Mouse (Mus musculus): ENCODE results near the gene Fam83f. TPM values are rescaled to one million over a fixed set of nuclear protein-coding genes. Genes with fewer than 3 reads are reported as not detected.

Fam83f gene
- polyA plus RNA-seq (2012; rRNA removed): 3.5 and 5.4 TPM in 2 replicates

GRCm38 (mm10) chr15:80671295-80672252 is at the start of gene Fam83f:
Gene Fam83f, plus strand, starts transcription at chr15:80671847.
- Histone ChIP-seq H3K4me1 (replicated peaks; ENCODE audit: control insufficient read depth, insufficient read depth, low read length) (peaks cover 16% of the 10 kb centered on the region), H3K36me3 (ENCODE audit: control insufficient read depth, insufficient read depth, low read length) (no peaks in the 10 kb centered on the region), H3K27ac (ENCODE audit: control insufficient read depth, insufficient read depth, low read length) (no peak within 1 kb of the TSS), H3K4me3 (ENCODE audit: control insufficient read depth, insufficient read depth, low read length) (peak within 1 kb of the TSS; percentile 19; the same call in 1 of the 2 replicates), H3K27me3 (ENCODE audit: control insufficient read depth, insufficient read depth, low read length) (no peaks in the 10 kb centered on the region; the same call in 1 of the 2 replicates)
- 35% methylated on average over 85 of the region's 85 CpGs for WGBS
- DNase-seq: no peak
- TF ChIP-seq POLR2A (IDR thresholded peaks at IDR 0.05; ENCODE audit: control insufficient read depth, extremely low read depth, insufficient read depth, low read length, poor library complexity): no peak
- TF ChIP-seq CTCF (IDR thresholded peaks at IDR 0.05; ENCODE audit: borderline replicate concordance, control insufficient read depth, extremely low read depth, insufficient read depth, low read length, poor library complexity): no peak

GRCm38 (mm10) chr15:80623171-80623837 is 48.3 kb upstream of the Fam83f start:
- H3K27ac ChIP-seq (ENCODE audit: control insufficient read depth, insufficient read depth, low read length): no peak overlapping the region
- WGBS: 87% methylated on average over 8 of the region's 8 CpGs

DNA sequence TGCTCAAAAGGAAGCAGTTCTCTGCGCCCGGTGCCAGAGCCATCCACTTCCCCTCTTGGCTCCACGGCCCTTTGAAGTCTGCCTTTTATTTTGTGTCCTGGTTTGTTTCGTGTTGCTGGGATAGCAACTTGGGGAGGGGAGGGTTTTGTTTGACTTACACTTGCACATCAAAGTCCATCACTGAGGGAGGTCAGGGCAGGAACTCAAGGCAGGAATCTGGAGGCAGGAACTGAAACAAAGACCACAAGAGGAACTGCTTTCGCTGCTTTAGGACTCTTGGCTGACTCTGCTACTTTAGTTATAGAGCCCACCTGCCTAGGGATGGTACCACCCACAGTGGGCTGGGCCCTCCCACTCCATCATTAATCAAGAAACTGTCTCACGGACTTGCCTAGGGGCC is 45.2 kb upstream of the Fam83f start:
- no peaks in the 10 kb centered on the region for H3K27me3 ChIP-seq (ENCODE audit: control insufficient read depth, insufficient read depth, low read length)
- TF ChIP-seq CTCF (IDR thresholded peaks at IDR 0.05; ENCODE audit: borderline replicate concordance, control insufficient read depth, extremely low read depth, insufficient read depth, low read length, poor library complexity) (no peak), POLR2A (IDR thresholded peaks at IDR 0.05; ENCODE audit: control insufficient read depth, extremely low read depth, insufficient read depth, low read length, poor library complexity) (no peak)
- DNase-seq: no peak
- H3K4me1 ChIP-seq (replicated peaks; ENCODE audit: control insufficient read depth, insufficient read depth, low read length): peaks cover 25% of the 10 kb centered on the region
- H3K36me3 ChIP-seq (ENCODE audit: control insufficient read depth, insufficient read depth, low read length): peaks cover 44% of the 10 kb centered on the region
- 60% methylated on average over 6 of the region's 6 CpGs for WGBS
- no peak overlapping the region for H3K4me3 ChIP-seq (ENCODE audit: control insufficient read depth, insufficient read depth, low read length)
- no peak overlapping the region for H3K27ac ChIP-seq (ENCODE audit: control insufficient read depth, insufficient read depth, low read length)

More at GRCm38 (mm10) chr15:80623171-80623837, 48.3 kb upstream of the Fam83f start:
- TF ChIP-seq CTCF (IDR thresholded peaks at IDR 0.05; ENCODE audit: borderline replicate concordance, control insufficient read depth, extremely low read depth, insufficient read depth, low read length, poor library complexity): no peak
- no peak for TF ChIP-seq POLR2A (IDR thresholded peaks at IDR 0.05; ENCODE audit: control insufficient read depth, extremely low read depth, insufficient read depth, low read length, poor library complexity)
- DNase-seq: no peak
- Histone ChIP-seq H3K27me3 (ENCODE audit: control insufficient read depth, insufficient read depth, low read length) (no peaks in the 10 kb centered on the region), H3K4me1 (replicated peaks; ENCODE audit: control insufficient read depth, insufficient read depth, low read length) (peaks cover 13% of the 10 kb centered on the region), H3K36me3 (ENCODE audit: control insufficient read depth, insufficient read depth, low read length) (peaks cover 41% of the 10 kb centered on the region), H3K4me3 (ENCODE audit: control insufficient read depth, insufficient read depth, low read length) (no peak overlapping the region)

DNA sequence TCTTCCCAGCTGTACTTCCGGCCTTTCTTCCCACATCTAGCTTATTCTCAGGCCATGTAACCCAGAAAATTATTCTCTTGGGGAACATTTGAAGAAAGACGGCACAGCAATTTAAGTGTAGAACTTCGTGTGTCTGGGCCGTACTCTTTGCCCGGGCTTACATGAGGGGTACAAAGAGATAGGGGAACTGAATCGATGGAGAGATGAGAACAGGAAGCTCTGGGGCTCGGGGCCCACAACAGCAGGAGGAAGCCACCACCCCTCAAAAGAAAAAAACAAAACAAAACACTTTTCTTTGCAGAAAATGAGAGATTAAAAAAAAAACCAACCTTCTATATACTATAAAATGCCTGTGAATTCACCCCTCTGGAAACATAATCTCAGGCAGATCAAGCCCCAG is 41.5 kb upstream of the Fam83f start:
- Histone ChIP-seq H3K4me1 (replicated peaks; ENCODE audit: control insufficient read depth, insufficient read depth, low read length) (peaks cover 40% of the 10 kb centered on the region), H3K4me3 (ENCODE audit: control insufficient read depth, insufficient read depth, low read length) (no peak overlapping the region), H3K27me3 (ENCODE audit: control insufficient read depth, insufficient read depth, low read length) (no peaks in the 10 kb centered on the region), H3K36me3 (ENCODE audit: control insufficient read depth, insufficient read depth, low read length) (peaks cover 49% of the 10 kb centered on the region), H3K27ac (ENCODE audit: control insufficient read depth, insufficient read depth, low read length) (peak overlapping the region; percentile 100)
- TF ChIP-seq CTCF (IDR thresholded peaks at IDR 0.05; ENCODE audit: borderline replicate concordance, control insufficient read depth, extremely low read depth, insufficient read depth, low read length, poor library complexity) (no peak), POLR2A (IDR thresholded peaks at IDR 0.05; ENCODE audit: control insufficient read depth, extremely low read depth, insufficient read depth, low read length, poor library complexity) (no peak)
- DNase-seq: no peak
- WGBS: 20% methylated on average over 7 of the region's 7 CpGs

GRCm38 (mm10) chr15:80630711-80631110 is 40.9 kb upstream of the Fam83f start:
- 52% methylated on average over 14 of the region's 14 CpGs for WGBS
- Histone ChIP-seq H3K27me3 (ENCODE audit: control insufficient read depth, insufficient read depth, low read length) (no peaks in the 10 kb centered on the region), H3K4me3 (ENCODE audit: control insufficient read depth, insufficient read depth, low read length) (peak overlapping the region; percentile 25), H3K36me3 (ENCODE audit: control insufficient read depth, insufficient read depth, low read length) (peaks cover 49% of the 10 kb centered on the region), H3K27ac (ENCODE audit: control insufficient read depth, insufficient read depth, low read length) (peak overlapping the region; percentile 100), H3K4me1 (replicated peaks; ENCODE audit: control insufficient read depth, insufficient read depth, low read length) (peaks cover 35% of the 10 kb centered on the region)
- DNase-seq: peak; percentile 65
- TF ChIP-seq CTCF (IDR thresholded peaks at IDR 0.05; ENCODE audit: borderline replicate concordance, control insufficient read depth, extremely low read depth, insufficient read depth, low read length, poor library complexity): no peak
- no peak for TF ChIP-seq POLR2A (IDR thresholded peaks at IDR 0.05; ENCODE audit: control insufficient read depth, extremely low read depth, insufficient read depth, low read length, poor library complexity)

DNA sequence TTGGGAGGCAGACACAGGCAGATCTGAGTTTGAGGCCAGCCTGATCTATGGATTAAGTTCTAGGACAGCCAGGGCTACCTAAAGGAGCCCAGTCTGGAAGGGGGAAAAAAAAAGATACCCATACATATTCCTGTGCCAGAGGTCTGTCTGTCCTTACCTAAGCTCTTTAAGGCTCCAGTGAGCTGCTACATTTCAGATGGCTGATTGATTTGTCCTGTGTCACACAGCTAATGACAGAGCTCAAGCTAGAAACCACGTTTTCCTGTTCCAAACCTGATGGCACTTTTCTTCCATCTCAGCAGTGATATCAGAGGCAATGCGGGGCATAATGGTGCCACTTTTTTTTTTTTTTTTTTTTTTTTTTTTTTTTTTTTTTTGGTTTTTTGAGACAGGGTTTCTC is 40.3 kb upstream of the Fam83f start:
- peaks cover 49% of the 10 kb centered on the region for H3K36me3 ChIP-seq (ENCODE audit: control insufficient read depth, insufficient read depth, low read length)
- WGBS: 36% methylated on average over 2 of the region's 2 CpGs
- TF ChIP-seq CTCF (IDR thresholded peaks at IDR 0.05; ENCODE audit: borderline replicate concordance, control insufficient read depth, extremely low read depth, insufficient read depth, low read length, poor library complexity): no peak

More for the DNA sequence above, 40.3 kb upstream of the Fam83f start:
- no peak overlapping the region for H3K4me3 ChIP-seq (ENCODE audit: control insufficient read depth, insufficient read depth, low read length)
- no peaks in the 10 kb centered on the region for H3K27me3 ChIP-seq (ENCODE audit: control insufficient read depth, insufficient read depth, low read length)
- H3K4me1 ChIP-seq (replicated peaks; ENCODE audit: control insufficient read depth, insufficient read depth, low read length): peaks cover 34% of the 10 kb centered on the region
- peak overlapping the region; percentile 100 for H3K27ac ChIP-seq (ENCODE audit: control insufficient read depth, insufficient read depth, low read length)
- no peak for DNase-seq
